Mouse (Mus musculus): ENCODE results near the gene Apold1. TPM values are rescaled to one million over a fixed set of nuclear protein-coding genes. Genes with fewer than 3 reads are reported as not detected.

Apold1 gene
- polyA plus RNA-seq, 1 experiment from 2014 or later = 3.8 TPM

DNA sequence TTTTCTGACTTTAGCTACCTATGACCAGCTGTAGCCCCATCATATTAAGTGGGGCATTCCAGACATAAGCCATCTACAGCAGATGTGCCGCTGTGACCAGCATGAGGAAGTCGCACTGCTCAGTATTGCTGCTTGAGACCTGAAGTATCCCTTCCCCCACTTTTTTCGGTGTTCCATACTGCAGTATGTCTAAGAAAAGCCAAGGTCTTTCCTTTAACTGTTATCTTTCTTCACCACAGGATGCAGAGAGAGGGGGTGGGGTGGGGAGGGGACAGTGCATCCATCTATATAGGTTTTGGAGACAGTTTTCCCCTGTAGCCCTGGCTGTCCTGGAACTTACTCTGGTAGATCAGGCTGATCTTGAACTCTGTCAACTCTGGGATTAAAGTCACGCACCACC is 24.9 kb downstream of the Apold1 start:
- H3K27me3 ChIP-seq = no peaks in the 10 kb centered on the region
- H3K27ac ChIP-seq = no peak overlapping the region
- H3K4me1 ChIP-seq = no peaks in the 10 kb centered on the region
- no peaks in the 10 kb centered on the region for H3K36me3 ChIP-seq
- H3K4me2 ChIP-seq = no peak overlapping the region
- ATAC-seq (ENCODE audit: insufficient number of reproducible peaks, insufficient read depth, low FRiP score, low TSS enrichment, low read depth) = no peak
- no peak overlapping the region for H3K9ac ChIP-seq
- no peak overlapping the region for H3K4me3 ChIP-seq
- no peaks in the 10 kb centered on the region for H3K9me3 ChIP-seq
- 92% methylated on average over 4 of the region's 4 CpGs for WGBS

DNA sequence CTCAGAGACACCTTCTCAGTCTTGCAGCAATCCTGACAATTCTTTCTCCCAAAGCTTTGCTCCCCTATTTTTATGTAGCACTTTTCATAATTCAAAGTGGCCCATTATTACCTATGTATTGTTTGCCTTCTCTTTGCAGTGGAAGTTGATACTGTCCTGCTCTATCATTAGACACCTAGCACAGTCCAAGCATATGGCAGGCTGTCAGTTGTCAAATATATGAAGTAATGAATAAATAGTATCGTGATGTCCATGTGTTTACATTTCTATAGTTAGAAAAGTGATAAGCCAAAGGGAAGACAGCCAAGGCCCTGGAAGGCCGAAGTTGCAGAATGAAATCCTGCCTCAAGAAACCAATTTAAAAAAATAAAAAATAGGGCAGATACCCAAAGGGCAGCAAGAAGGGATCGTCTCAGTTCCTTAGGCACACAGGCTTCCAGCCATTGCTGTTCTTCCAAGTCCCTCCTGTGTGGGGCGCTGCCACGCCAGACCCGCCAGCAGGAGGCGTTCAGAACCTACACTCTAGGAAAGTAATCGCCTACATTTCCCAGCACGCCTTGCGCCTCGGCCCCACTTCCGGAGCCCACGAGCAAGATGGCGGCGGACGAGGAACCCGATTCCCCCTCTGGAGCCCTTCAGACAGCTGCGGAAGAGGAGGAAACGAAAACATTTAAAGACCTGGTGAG is 29.7 kb downstream of the Apold1 start, which contains the start of gene Ddx47:
Gene Ddx47 (plus strand): TSS at position 565 of the 686 bp plus-strand sequence.
- ATAC-seq (ENCODE audit: insufficient number of reproducible peaks, insufficient read depth, low FRiP score, low TSS enrichment, low read depth) = peak; percentile 78
- peak within 1 kb of the TSS; percentile 83 for H3K4me3 ChIP-seq
- peaks cover 8% of the 10 kb centered on the region for H3K4me1 ChIP-seq
- no peaks in the 10 kb centered on the region for H3K27me3 ChIP-seq
- H3K27ac ChIP-seq = no peak within 1 kb of the TSS
- H3K36me3 ChIP-seq = peaks cover 28% of the 10 kb centered on the region
- H3K9me3 ChIP-seq = no peaks in the 10 kb centered on the region
- 7% methylated on average over 19 of the region's 19 CpGs for WGBS
- peak within 1 kb of the TSS; percentile 87 for H3K9ac ChIP-seq
- H3K4me2 ChIP-seq = peak within 1 kb of the TSS; percentile 85

GRCm38 (mm10) chr6:135011734-135012116 is 30.2 kb downstream of the Apold1 start:
- no peaks in the 10 kb centered on the region for H3K9me3 ChIP-seq
- H3K27ac ChIP-seq = no peak overlapping the region
- H3K4me2 ChIP-seq = peak overlapping the region; percentile 85
- H3K4me3 ChIP-seq = peak overlapping the region; percentile 83
- H3K4me1 ChIP-seq = peaks cover 8% of the 10 kb centered on the region
- H3K27me3 ChIP-seq = no peaks in the 10 kb centered on the region
- H3K9ac ChIP-seq = peak overlapping the region; percentile 87
- peaks cover 34% of the 10 kb centered on the region for H3K36me3 ChIP-seq
- WGBS = 2% methylated on average over 14 of the region's 14 CpGs
- ATAC-seq (ENCODE audit: insufficient number of reproducible peaks, insufficient read depth, low FRiP score, low TSS enrichment, low read depth) = no peak

DNA sequence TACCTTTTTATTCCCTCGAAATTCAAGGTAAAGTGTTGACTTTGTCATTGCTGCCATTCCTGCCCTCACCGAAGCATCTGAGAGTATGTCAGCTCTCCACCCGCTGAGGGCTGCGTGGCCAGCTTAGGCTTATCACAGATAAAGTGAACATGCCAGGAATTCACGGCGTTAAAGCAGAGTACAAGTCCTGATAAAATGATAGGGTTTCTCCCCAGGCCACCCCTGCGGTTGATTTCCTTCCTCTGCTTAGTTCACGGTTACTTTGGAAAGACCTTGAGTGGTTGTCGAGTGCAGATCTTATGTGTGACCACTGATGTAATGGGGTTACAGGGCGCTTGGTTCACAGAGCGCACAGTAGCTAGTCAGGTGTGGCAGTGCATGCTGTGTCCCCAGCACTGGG is 35.7 kb downstream of the Apold1 start:
- H3K36me3 ChIP-seq = peaks cover 88% of the 10 kb centered on the region

GRCm38 (mm10) chr6:135019564-135019963 is 38.0 kb downstream of the Apold1 start:
- Histone ChIP-seq H3K4me3 (no peak overlapping the region), H3K36me3 (peaks cover 99% of the 10 kb centered on the region), H3K9me3 (no peaks in the 10 kb centered on the region), H3K9ac (no peak overlapping the region), H3K27me3 (no peaks in the 10 kb centered on the region), H3K4me2 (no peak overlapping the region), H3K27ac (no peak overlapping the region), H3K4me1 (no peaks in the 10 kb centered on the region)
- no peak for ATAC-seq (ENCODE audit: insufficient number of reproducible peaks, insufficient read depth, low FRiP score, low TSS enrichment, low read depth)
- WGBS = 91% methylated on average over 10 of the region's 10 CpGs

More for the DNA sequence above, 35.7 kb downstream of the Apold1 start:
- 94% methylated on average over 11 of the region's 11 CpGs for WGBS
- no peak for ATAC-seq (ENCODE audit: insufficient number of reproducible peaks, insufficient read depth, low FRiP score, low TSS enrichment, low read depth)
- Histone ChIP-seq H3K9ac (no peak overlapping the region), H3K27me3 (no peaks in the 10 kb centered on the region), H3K27ac (no peak overlapping the region), H3K4me3 (no peak overlapping the region), H3K9me3 (no peaks in the 10 kb centered on the region), H3K4me1 (peaks cover 4% of the 10 kb centered on the region), H3K4me2 (no peak overlapping the region)

DNA sequence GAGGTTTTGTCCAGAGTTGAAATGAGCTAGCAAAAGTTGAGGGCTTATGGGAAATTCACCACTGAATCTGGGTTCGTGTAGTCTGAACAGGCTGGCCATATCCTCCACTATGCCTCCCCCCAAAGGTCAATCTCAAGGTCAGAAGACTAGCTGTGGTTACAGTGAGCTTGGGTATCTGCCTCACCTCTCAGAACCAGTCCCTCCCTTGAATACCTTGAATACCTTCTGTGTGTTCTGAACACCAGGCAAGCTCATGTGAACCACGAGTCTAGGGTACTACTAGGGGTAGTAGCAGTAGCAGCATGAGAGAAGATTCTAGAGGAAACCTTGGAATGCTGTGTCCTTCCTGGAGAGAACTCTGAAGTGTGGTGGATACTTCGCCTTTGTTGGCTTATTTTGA is 40.1 kb downstream of the Apold1 start:
- no peak for ATAC-seq (ENCODE audit: insufficient number of reproducible peaks, insufficient read depth, low FRiP score, low TSS enrichment, low read depth)
- H3K27me3 ChIP-seq = no peaks in the 10 kb centered on the region
- H3K9me3 ChIP-seq = no peaks in the 10 kb centered on the region
- no peak overlapping the region for H3K9ac ChIP-seq
- H3K4me3 ChIP-seq = no peak overlapping the region
- H3K4me2 ChIP-seq = no peak overlapping the region
- no peak overlapping the region for H3K27ac ChIP-seq
- no peaks in the 10 kb centered on the region for H3K4me1 ChIP-seq
- 89% methylated on average over 3 of the region's 3 CpGs for WGBS
- H3K36me3 ChIP-seq = peaks cover 84% of the 10 kb centered on the region

GRCm38 (mm10) chr6:135023379-135023778 is 41.9 kb downstream of the Apold1 start:
- Histone ChIP-seq H3K9ac (no peak overlapping the region), H3K4me2 (no peak overlapping the region), H3K27me3 (no peaks in the 10 kb centered on the region), H3K4me3 (no peak overlapping the region), H3K9me3 (no peaks in the 10 kb centered on the region), H3K4me1 (no peaks in the 10 kb centered on the region), H3K27ac (no peak overlapping the region), H3K36me3 (peaks cover 67% of the 10 kb centered on the region)
- ATAC-seq (ENCODE audit: insufficient number of reproducible peaks, insufficient read depth, low FRiP score, low TSS enrichment, low read depth) = no peak
- WGBS = 96% methylated on average over 14 of the region's 14 CpGs

- H3K9me3 ChIP-seq = no peaks in the 10 kb centered on the region
- no peak overlapping the region for H3K9ac ChIP-seq
- H3K27me3 ChIP-seq = no peaks in the 10 kb centered on the region
- no peak for ATAC-seq (ENCODE audit: insufficient number of reproducible peaks, insufficient read depth, low FRiP score, low TSS enrichment, low read depth)
- peaks cover 52% of the 10 kb centered on the region for H3K36me3 ChIP-seq
- no peaks in the 10 kb centered on the region for H3K4me1 ChIP-seq
- 76% methylated on average over 1 of the region's 1 CpGs for WGBS
- no peak overlapping the region for H3K4me2 ChIP-seq
- no peak overlapping the region for H3K27ac ChIP-seq
- no peak overlapping the region for H3K4me3 ChIP-seq
Observed at GRCm38 (mm10) chr6:135024781-135025420, 43.4 kb downstream of the Apold1 start.

GRCm38 (mm10) chr6:135026232-135026631 is 44.7 kb downstream of the Apold1 start:
- no peak for ATAC-seq (ENCODE audit: insufficient number of reproducible peaks, insufficient read depth, low FRiP score, low TSS enrichment, low read depth)
- WGBS = 12% methylated on average over 3 of the region's 3 CpGs
- Histone ChIP-seq H3K9me3 (no peaks in the 10 kb centered on the region), H3K4me2 (no peak overlapping the region), H3K27me3 (no peaks in the 10 kb centered on the region), H3K9ac (no peak overlapping the region), H3K36me3 (peaks cover 39% of the 10 kb centered on the region), H3K27ac (no peak overlapping the region), H3K4me1 (no peaks in the 10 kb centered on the region), H3K4me3 (no peak overlapping the region)

DNA sequence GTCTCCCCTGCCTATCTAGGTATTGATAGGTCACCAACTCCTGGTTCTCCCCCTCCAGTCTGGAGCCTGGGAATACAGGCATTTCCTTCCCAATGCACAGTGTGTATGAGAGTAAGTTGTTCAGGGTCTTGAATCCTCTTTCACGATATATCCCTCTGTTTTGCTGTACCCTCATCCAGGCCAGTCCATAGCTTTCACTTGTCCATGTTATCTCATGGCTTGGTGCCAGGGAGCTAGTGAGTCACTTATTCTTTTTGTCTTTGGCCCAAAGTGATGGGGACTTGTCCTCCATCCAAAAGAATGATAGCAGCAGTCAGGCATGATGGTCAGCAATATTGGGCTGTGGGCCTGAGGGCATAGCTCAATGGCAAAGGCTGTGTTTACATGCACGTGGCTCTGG is 45.2 kb downstream of the Apold1 start:
- Histone ChIP-seq H3K27ac (no peak overlapping the region), H3K4me2 (no peak overlapping the region), H3K9me3 (no peaks in the 10 kb centered on the region), H3K9ac (no peak overlapping the region), H3K27me3 (no peaks in the 10 kb centered on the region), H3K4me1 (no peaks in the 10 kb centered on the region), H3K36me3 (peaks cover 34% of the 10 kb centered on the region), H3K4me3 (no peak overlapping the region)
- ATAC-seq (ENCODE audit: insufficient number of reproducible peaks, insufficient read depth, low FRiP score, low TSS enrichment, low read depth) = no peak
- WGBS = 77% methylated on average over 2 of the region's 2 CpGs

DNA sequence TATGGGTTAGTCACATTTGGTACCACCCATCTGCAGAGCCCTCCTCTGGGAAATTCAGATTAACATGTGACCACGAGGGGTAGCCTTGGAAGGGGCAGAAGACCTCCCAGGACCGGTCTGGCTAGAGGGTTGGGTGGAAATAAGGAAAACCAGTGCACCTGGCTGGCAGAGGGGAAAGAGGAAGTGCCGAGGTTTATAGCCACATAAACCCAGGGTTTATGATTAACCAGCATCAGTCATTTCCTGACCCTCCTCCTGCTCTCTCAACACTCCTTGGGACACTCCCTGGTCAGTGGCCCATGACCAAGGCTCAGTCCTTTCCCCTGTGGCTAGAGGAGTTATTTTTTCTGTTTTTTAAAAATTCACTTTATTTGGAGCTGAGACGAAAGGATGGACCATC is 47.7 kb downstream of the Apold1 start:
- no peaks in the 10 kb centered on the region for H3K27me3 ChIP-seq
- peaks cover 9% of the 10 kb centered on the region; the same call in 1 of the 2 replicates for H3K36me3 ChIP-seq
- no peak overlapping the region for H3K4me2 ChIP-seq
- ATAC-seq (ENCODE audit: insufficient number of reproducible peaks, insufficient read depth, low FRiP score, low TSS enrichment, low read depth) = no peak
- 74% methylated on average over 4 of the region's 4 CpGs for WGBS
- no peak overlapping the region for H3K4me3 ChIP-seq
- no peaks in the 10 kb centered on the region for H3K4me1 ChIP-seq
- H3K9me3 ChIP-seq = no peaks in the 10 kb centered on the region
- H3K27ac ChIP-seq = no peak overlapping the region
- no peak overlapping the region for H3K9ac ChIP-seq

Measured in embryonic facial prominence, embryonic 13.5 days (tissue).